Mouse (Mus musculus) limb, embryonic 13.5 days (tissue): ENCODE data around the gene Inpp5b. TPM values are rescaled to one million over a fixed set of nuclear protein-coding genes. Genes with fewer than 3 reads are reported as not detected.

Experiments used
- ATAC-seq: fragments of 200-750 bp; cut with Nextera tagmentation; 2 replicates; pipeline ENCODE4 v1.8.0; 2017; ENCODE audit warnings: low read depth, moderate number of reproducible peaks, moderate TSS enrichment; ENCODE audit not compliant: low FRiP score
- H3K27ac ChIP-seq: fragments of 300-500 bp; sonication (generic); 2 replicates; pipeline ENCODE4 v1.5.1; 2015; ENCODE audit warnings: inconsistent platforms, mild to moderate bottlenecking, moderate library complexity
- H3K27me3 ChIP-seq: fragments of 300-500 bp; sonication (generic); 2 replicates; pipeline ENCODE4 v1.6.1; 2015; ENCODE audit warnings: mild to moderate bottlenecking, inconsistent platforms
- H3K36me3 ChIP-seq: fragments of 300-500 bp; sonication (generic); 2 replicates; pipeline ENCODE4 v1.6.1; 2015; ENCODE audit warnings: inconsistent platforms, mild to moderate bottlenecking, moderate library complexity
- H3K4me1 ChIP-seq: fragments of 300-500 bp; sonication (generic); 2 replicates; pipeline ENCODE4 v1.6.1; 2015; ENCODE audit warnings: inconsistent platforms
- H3K4me2 ChIP-seq: fragments of 300-500 bp; sonication (generic); replicated peaks from 2 replicates; pipeline ENCODE4 v1.6.1; 2015; ENCODE audit warnings: inconsistent platforms, mild to moderate bottlenecking, moderate library complexity
- H3K4me3 ChIP-seq: fragments of 300-500 bp; sonication (generic); 2 replicates; pipeline ENCODE4 v1.5.1; 2015; ENCODE audit warnings: moderate library complexity, mild to moderate bottlenecking, inconsistent platforms
- H3K9ac ChIP-seq: fragments of 300-500 bp; sonication (generic); 2 replicates; pipeline ENCODE4 v1.6.1; 2015; ENCODE audit warnings: mild to moderate bottlenecking, inconsistent platforms
- H3K9me3 ChIP-seq: fragments of 300-500 bp; sonication (generic); 2 replicates; pipeline ENCODE4 v1.6.1; 2016; ENCODE audit warnings: inconsistent platforms
- WGBS: fragments of 180-500 bp; shearing (Covaris S2); methylation state at CpG from one replicate; pipeline ENCODE4 v1.1.7; 2015; 5-methylcytosine and 5-hydroxymethylcytosine counted together
- polyA plus RNA-seq: library from polyadenylated mRNA; unstranded; fragments of >200 nt; fragmentation: Nextera tagmentation; extraction: Ambion mirVana; gene quantifications from 2 replicates; pipeline ENCODE4 v1.2.1, GENCODE M21; 2015

The Inpp5b gene
- polyA plus RNA-seq, 1 experiment from 2014 or later = 25.2 TPM

GRCm38 (mm10) chr4:124714545-124715481 lies 26.8 kb upstream of the Inpp5b start, which contains the start of gene Sf3a3:
Gene Sf3a3 (plus strand): TSS chr4:124714776.
- peaks cover 28% of the 10 kb centered on the region for H3K4me1 ChIP-seq
- peaks cover 37% of the 10 kb centered on the region for H3K36me3 ChIP-seq
- peak within 1 kb of the TSS; percentile 97 for H3K4me3 ChIP-seq
- H3K9ac ChIP-seq = peak within 1 kb of the TSS; percentile 93
- under 1% methylated on average over 57 of the region's 57 CpGs for whole genome bisulfite sequencing
- H3K27me3 ChIP-seq = no peaks in the 10 kb centered on the region
- ATAC-seq = peak; percentile 93
- peak within 1 kb of the TSS; percentile 91 for H3K4me2 ChIP-seq
- H3K27ac ChIP-seq = peak within 1 kb of the TSS; percentile 63
- no peaks in the 10 kb centered on the region for H3K9me3 ChIP-seq

- WGBS = 95% methylated on average over 4 of the region's 4 CpGs
- H3K9me3 ChIP-seq = no peaks in the 10 kb centered on the region
- no peak overlapping the region for H3K4me2 ChIP-seq
- no peak overlapping the region for H3K9ac ChIP-seq
- H3K36me3 ChIP-seq = peaks cover 79% of the 10 kb centered on the region
- peaks cover 18% of the 10 kb centered on the region for H3K4me1 ChIP-seq
- H3K27ac ChIP-seq = no peak overlapping the region
- H3K4me3 ChIP-seq = no peak overlapping the region
- no peak for ATAC-seq
- H3K27me3 ChIP-seq = no peaks in the 10 kb centered on the region
Observed at GRCm38 (mm10) chr4:124719101-124719500, 22.5 kb upstream of the Inpp5b start.

GRCm38 (mm10) chr4:124726121-124726520 lies 15.5 kb upstream of the Inpp5b start:
- Histone ChIP-seq H3K4me3 (no peak overlapping the region), H3K27me3 (no peaks in the 10 kb centered on the region), H3K4me2 (no peak overlapping the region), H3K9me3 (no peaks in the 10 kb centered on the region), H3K27ac (no peak overlapping the region), H3K4me1 (no peaks in the 10 kb centered on the region), H3K36me3 (peaks cover 98% of the 10 kb centered on the region), H3K9ac (no peak overlapping the region)
- ATAC-seq = no peak
- 89% methylated on average over 6 of the region's 6 CpGs for WGBS

- peaks cover 6% of the 10 kb centered on the region; the same call in 1 of the 2 replicates for H3K4me1 ChIP-seq
- no peaks in the 10 kb centered on the region for H3K9me3 ChIP-seq
- no peaks in the 10 kb centered on the region for H3K27me3 ChIP-seq
- no peak overlapping the region for H3K9ac ChIP-seq
- WGBS = 63% methylated on average over 2 of the region's 2 CpGs
- H3K4me3 ChIP-seq = no peak overlapping the region
- no peak overlapping the region for H3K4me2 ChIP-seq
- no peak for ATAC-seq
- no peak overlapping the region for H3K27ac ChIP-seq
- peaks cover 19% of the 10 kb centered on the region for H3K36me3 ChIP-seq
Observed at GRCm38 (mm10) chr4:124736952-124737351, 4.7 kb upstream of the Inpp5b start.

- H3K9me3 ChIP-seq = no peaks in the 10 kb centered on the region
- no peaks in the 10 kb centered on the region for H3K27me3 ChIP-seq
- H3K27ac ChIP-seq = no peak overlapping the region
- no peak overlapping the region for H3K4me3 ChIP-seq
- WGBS = 73% methylated on average over 5 of the region's 5 CpGs
- H3K4me1 ChIP-seq = peaks cover 11% of the 10 kb centered on the region; the same call in 1 of the 2 replicates
- no peak overlapping the region for H3K9ac ChIP-seq
- ATAC-seq = no peak
- peaks cover 14% of the 10 kb centered on the region for H3K36me3 ChIP-seq
- H3K4me2 ChIP-seq = no peak overlapping the region
Observed at GRCm38 (mm10) chr4:124737486-124737885, 4.2 kb upstream of the Inpp5b start.

GRCm38 (mm10) chr4:124738013-124738412 lies 3.6 kb upstream of the Inpp5b start:
- WGBS = 73% methylated on average over 4 of the region's 4 CpGs
- H3K9ac ChIP-seq = no peak overlapping the region
- no peaks in the 10 kb centered on the region for H3K27me3 ChIP-seq
- no peak for ATAC-seq
- no peak overlapping the region for H3K4me3 ChIP-seq
- H3K4me1 ChIP-seq = peaks cover 11% of the 10 kb centered on the region; the same call in 1 of the 2 replicates
- peaks cover 9% of the 10 kb centered on the region for H3K36me3 ChIP-seq
- no peak overlapping the region for H3K27ac ChIP-seq
- no peak overlapping the region for H3K4me2 ChIP-seq
- H3K9me3 ChIP-seq = no peaks in the 10 kb centered on the region

GRCm38 (mm10) chr4:124738783-124739182 lies 2.9 kb upstream of the Inpp5b start:
- peaks cover 1% of the 10 kb centered on the region for H3K36me3 ChIP-seq
- H3K4me1 ChIP-seq = peaks cover 11% of the 10 kb centered on the region; the same call in 1 of the 2 replicates
- H3K4me3 ChIP-seq = no peak overlapping the region
- 50% methylated on average over 1 of the region's 1 CpGs for WGBS
- H3K9me3 ChIP-seq = no peaks in the 10 kb centered on the region
- H3K4me2 ChIP-seq = no peak overlapping the region
- H3K27ac ChIP-seq = no peak overlapping the region
- no peak overlapping the region for H3K9ac ChIP-seq
- no peaks in the 10 kb centered on the region for H3K27me3 ChIP-seq
- ATAC-seq = no peak

- Histone ChIP-seq H3K9ac (no peak overlapping the region), H3K4me1 (peaks cover 11% of the 10 kb centered on the region; the same call in 1 of the 2 replicates), H3K36me3 (peaks cover 19% of the 10 kb centered on the region), H3K27ac (no peak overlapping the region), H3K9me3 (no peaks in the 10 kb centered on the region), H3K4me3 (no peak overlapping the region), H3K27me3 (no peaks in the 10 kb centered on the region), H3K4me2 (peak overlapping the region; percentile 77; the same call in 1 of the 2 replicates)
- 91% methylated on average over 11 of the region's 11 CpGs for WGBS
- ATAC-seq = no peak
Observed at GRCm38 (mm10) chr4:124742839-124743238, 1.2 kb downstream of the Inpp5b start.

GRCm38 (mm10) chr4:124746577-124746976 lies 4.9 kb downstream of the Inpp5b start:
- H3K4me1 ChIP-seq = peaks cover 10% of the 10 kb centered on the region; the same call in 1 of the 2 replicates
- H3K27me3 ChIP-seq = no peaks in the 10 kb centered on the region
- no peak overlapping the region for H3K27ac ChIP-seq
- WGBS = 79% methylated on average over 7 of the region's 7 CpGs
- ATAC-seq = no peak
- peaks cover 22% of the 10 kb centered on the region for H3K36me3 ChIP-seq
- H3K9ac ChIP-seq = no peak overlapping the region
- no peaks in the 10 kb centered on the region for H3K9me3 ChIP-seq
- H3K4me2 ChIP-seq = no peak overlapping the region
- H3K4me3 ChIP-seq = no peak overlapping the region

GRCm38 (mm10) chr4:124747851-124748250 lies 6.2 kb downstream of the Inpp5b start:
- Histone ChIP-seq H3K4me2 (no peak overlapping the region), H3K9me3 (no peaks in the 10 kb centered on the region), H3K4me1 (peaks cover 14% of the 10 kb centered on the region), H3K36me3 (peaks cover 22% of the 10 kb centered on the region), H3K27me3 (no peaks in the 10 kb centered on the region), H3K27ac (no peak overlapping the region), H3K9ac (no peak overlapping the region), H3K4me3 (no peak overlapping the region)
- no peak for ATAC-seq
- WGBS = 55% methylated on average over 4 of the region's 4 CpGs

- Histone ChIP-seq H3K36me3 (peaks cover 11% of the 10 kb centered on the region; the same call in 1 of the 2 replicates), H3K4me3 (peak overlapping the region; percentile 76), H3K9me3 (no peaks in the 10 kb centered on the region), H3K27ac (no peak overlapping the region), H3K9ac (peak overlapping the region; percentile 77), H3K27me3 (no peaks in the 10 kb centered on the region), H3K4me1 (peaks cover 14% of the 10 kb centered on the region), H3K4me2 (peak overlapping the region; percentile 98)
- WGBS = under 1% methylated on average over 75 of the region's 75 CpGs
- ATAC-seq = peak; percentile 100
Observed at GRCm38 (mm10) chr4:124751300-124752250, 9.9 kb downstream of the Inpp5b start.
